Mouse (Mus musculus): ENCODE data around the gene Glrx. TPM values are rescaled to one million over a fixed set of nuclear protein-coding genes. Genes with fewer than 3 reads are reported as not detected.

Gene Glrx
- polyA plus RNA-seq, 1 experiment from 2014 or later: 56.9 TPM

DNA sequence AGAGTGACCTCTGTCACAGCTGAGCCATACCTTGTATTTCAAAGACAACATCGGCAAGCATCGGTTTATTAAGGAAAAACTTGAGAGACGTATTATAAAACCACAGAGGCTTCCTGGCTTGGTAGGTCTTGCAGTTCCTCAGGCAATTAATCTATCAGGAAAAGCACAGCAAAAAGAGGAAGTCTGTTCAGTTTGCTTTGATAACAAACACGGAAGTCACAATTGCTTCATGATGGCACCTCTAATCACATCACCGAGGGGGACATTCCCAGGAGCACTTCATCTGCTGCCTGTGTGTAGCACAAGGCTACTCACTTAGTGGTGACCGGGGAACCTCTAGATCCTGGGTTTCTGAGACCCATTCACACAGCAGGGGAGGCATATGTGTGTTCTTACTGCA, 53.2 kb downstream of the Glrx start:
- no peaks in the 10 kb centered on the region for H3K27me3 ChIP-seq (ENCODE audit: control insufficient read depth, insufficient read depth, low read depth, low read length)
- H3K27ac ChIP-seq (ENCODE audit: low read length): no peak overlapping the region
- H3K4me2 ChIP-seq (ENCODE audit: low read length): no peak overlapping the region
- H3K36me3 ChIP-seq (ENCODE audit: control insufficient read depth, insufficient read depth, low read length): peaks cover 4% of the 10 kb centered on the region; the same call in 1 of the 2 replicates
- 87% methylated on average over 6 of the region's 6 CpGs for WGBS
- no peak overlapping the region for H3K9ac ChIP-seq (ENCODE audit: low read depth, low read length)
- ATAC-seq: no peak
- H3K4me1 ChIP-seq (ENCODE audit: control insufficient read depth, insufficient read depth, low read length): no peaks in the 10 kb centered on the region
- no peaks in the 10 kb centered on the region for H3K9me3 ChIP-seq (replicated peaks; ENCODE audit: control insufficient read depth, low read length, poor library complexity, severe bottlenecking)
- no peak overlapping the region for H3K4me3 ChIP-seq (ENCODE audit: low read depth, low read length)

Other genes with a start within 250 kb of the Glrx start
- 1.6 and 1.8 TPM in 2 replicates for gene Ell2, start 133.1 kb upstream of the Glrx start, polyA plus RNA-seq (2015; fragmentation: Nextera tagmentation; extraction: Ambion mirVana)
- gene Rhobtb3, start 104.1 kb downstream of the Glrx start, polyA plus RNA-seq (2015; fragmentation: Nextera tagmentation; extraction: Ambion mirVana): 19.2 and 22.3 TPM in 2 replicates
- 3.4 and 4.2 TPM in 2 replicates for gene Spata9, start 127.3 kb downstream of the Glrx start, polyA plus RNA-seq (2015; fragmentation: Nextera tagmentation; extraction: Ambion mirVana)
- gene Rfesd, start 178.9 kb downstream of the Glrx start, polyA plus RNA-seq (2015; fragmentation: Nextera tagmentation; extraction: Ambion mirVana): 18.2 and 19.1 TPM in 2 replicates
- 2.7 and 3.4 TPM in 2 replicates for gene Gpr150, start 217.1 kb downstream of the Glrx start, polyA plus RNA-seq (2015; fragmentation: Nextera tagmentation; extraction: Ambion mirVana)